Mouse (Mus musculus) neural tube, embryonic 14.5 days (tissue): ENCODE measurements around the gene Tnn. TPM values are rescaled to one million over a fixed set of nuclear protein-coding genes. Genes with fewer than 3 reads are reported as not detected.

Experiments
- ATAC-seq: fragments of 200-750 bp; cut with Nextera tagmentation; 2 replicates; pipeline ENCODE4 v1.8.0; 2017; ENCODE audit warnings: low read depth, mild to moderate bottlenecking, moderate TSS enrichment, moderate library complexity
- H3K27ac ChIP-seq: fragments of 300-500 bp; sonication (generic); 2 replicates; pipeline ENCODE4 v1.5.1; 2014; ENCODE audit warnings: low read depth, mild to moderate bottlenecking, control low read depth, low read length, moderate library complexity, mixed read lengths
- H3K27me3 ChIP-seq: fragments of 300-500 bp; sonication (generic); 2 replicates; pipeline ENCODE4 v1.6.1; 2014; ENCODE audit warnings: low read length; ENCODE audit not compliant: control insufficient read depth, insufficient read depth
- H3K36me3 ChIP-seq: fragments of 300-500 bp; sonication (generic); 2 replicates; pipeline ENCODE4 v1.6.1; 2014; ENCODE audit warnings: low read length, mixed read lengths; ENCODE audit not compliant: control insufficient read depth, insufficient read depth
- H3K4me1 ChIP-seq: fragments of 300-500 bp; sonication (generic); 2 replicates; pipeline ENCODE4 v1.6.1; 2014; ENCODE audit warnings: low read length; ENCODE audit not compliant: control insufficient read depth, insufficient read depth
- H3K4me2 ChIP-seq: fragments of 300-500 bp; sonication (generic); 2 replicates; pipeline ENCODE4 v1.6.1; 2014; ENCODE audit warnings: mild to moderate bottlenecking, low read depth, low read length, control low read depth
- H3K4me3 ChIP-seq: fragments of 300-500 bp; sonication (generic); 2 replicates; pipeline ENCODE4 v1.5.1; 2014; ENCODE audit warnings: low read depth, low read length, control low read depth, mixed read lengths
- H3K9ac ChIP-seq: fragments of 300-500 bp; sonication (generic); replicated peaks from 2 replicates; pipeline ENCODE4 v1.6.1; 2014; ENCODE audit warnings: low read depth, mild to moderate bottlenecking, control low read depth, low read length, mixed read lengths
- H3K9me3 ChIP-seq: fragments of 300-500 bp; sonication (generic); 2 replicates; pipeline ENCODE4 v1.6.1; 2016; ENCODE audit warnings: low read length; ENCODE audit not compliant: control insufficient read depth
- WGBS: fragments of 180-500 bp; shearing (Covaris S2); extraction: QIAGEN DNeasy Blood & Tissue Kit; methylation state at CpG from one replicate; pipeline ENCODE4 v1.1.7; 2014; 5-methylcytosine and 5-hydroxymethylcytosine counted together
- polyA plus RNA-seq: library from polyadenylated mRNA; unstranded; fragments of >200 nt; fragmentation: Nextera tagmentation; extraction: Ambion mirVana; gene quantifications from 2 replicates; pipeline ENCODE4 v1.2.1, GENCODE M21; 2014

The Tnn gene
- polyA plus RNA-seq: 0.10 and 0.19 TPM in 2 replicates

DNA sequence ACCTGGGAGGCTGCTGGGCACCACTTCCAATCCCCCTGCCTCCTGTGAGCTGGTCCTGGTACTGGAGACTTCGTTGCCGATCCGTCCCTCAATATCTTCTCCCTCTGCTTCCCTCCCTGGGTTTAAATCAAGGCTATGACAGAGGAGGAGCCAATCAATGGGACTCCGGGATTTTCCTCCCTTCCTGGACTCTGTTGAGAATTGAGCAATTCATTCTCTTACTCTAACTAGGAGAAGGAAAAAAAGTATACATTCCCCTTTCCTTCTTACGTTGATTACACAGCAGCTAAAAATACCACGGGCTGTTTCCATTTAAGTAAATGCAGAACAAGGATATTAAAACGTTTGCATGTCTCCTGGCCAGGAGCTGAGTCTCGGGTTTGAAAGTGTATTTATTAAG lies at the start of gene Tnn:
Gene Tnn, minus strand, starts transcription at position 101 of the 400 bp plus-strand sequence.
- H3K36me3 ChIP-seq: no peaks in the 10 kb centered on the region
- H3K27ac ChIP-seq: no peak within 1 kb of the TSS
- H3K9ac ChIP-seq: no peak within 1 kb of the TSS
- no peak within 1 kb of the TSS for H3K4me2 ChIP-seq
- no peaks in the 10 kb centered on the region for H3K9me3 ChIP-seq
- H3K27me3 ChIP-seq: no peaks in the 10 kb centered on the region
- WGBS: 77% methylated on average over 8 of the region's 8 CpGs
- no peak within 1 kb of the TSS for H3K4me3 ChIP-seq
- ATAC-seq: no peak
- no peaks in the 10 kb centered on the region for H3K4me1 ChIP-seq

GRCm38 (mm10) chr1:160195337-160195663 lies 41.9 kb upstream of the Tnn start:
- 0 out of 2 replicates have a peak, but pooled peaks cover 2% of the 10 kb centered on the region for H3K4me1 ChIP-seq
- H3K9me3 ChIP-seq: no peaks in the 10 kb centered on the region
- peak overlapping the region; percentile 66; the same call in 1 of the 2 replicates for H3K27ac ChIP-seq
- no peak; the same call in 1 of the 2 replicates for ATAC-seq
- peaks cover 9% of the 10 kb centered on the region for H3K36me3 ChIP-seq
- under 1% methylated on average over 13 of the region's 13 CpGs for WGBS
- peak overlapping the region; percentile 64 for H3K4me3 ChIP-seq
- peak overlapping the region; percentile 72 for H3K4me2 ChIP-seq
- peak overlapping the region; percentile 84 for H3K9ac ChIP-seq
- no peaks in the 10 kb centered on the region for H3K27me3 ChIP-seq

DNA sequence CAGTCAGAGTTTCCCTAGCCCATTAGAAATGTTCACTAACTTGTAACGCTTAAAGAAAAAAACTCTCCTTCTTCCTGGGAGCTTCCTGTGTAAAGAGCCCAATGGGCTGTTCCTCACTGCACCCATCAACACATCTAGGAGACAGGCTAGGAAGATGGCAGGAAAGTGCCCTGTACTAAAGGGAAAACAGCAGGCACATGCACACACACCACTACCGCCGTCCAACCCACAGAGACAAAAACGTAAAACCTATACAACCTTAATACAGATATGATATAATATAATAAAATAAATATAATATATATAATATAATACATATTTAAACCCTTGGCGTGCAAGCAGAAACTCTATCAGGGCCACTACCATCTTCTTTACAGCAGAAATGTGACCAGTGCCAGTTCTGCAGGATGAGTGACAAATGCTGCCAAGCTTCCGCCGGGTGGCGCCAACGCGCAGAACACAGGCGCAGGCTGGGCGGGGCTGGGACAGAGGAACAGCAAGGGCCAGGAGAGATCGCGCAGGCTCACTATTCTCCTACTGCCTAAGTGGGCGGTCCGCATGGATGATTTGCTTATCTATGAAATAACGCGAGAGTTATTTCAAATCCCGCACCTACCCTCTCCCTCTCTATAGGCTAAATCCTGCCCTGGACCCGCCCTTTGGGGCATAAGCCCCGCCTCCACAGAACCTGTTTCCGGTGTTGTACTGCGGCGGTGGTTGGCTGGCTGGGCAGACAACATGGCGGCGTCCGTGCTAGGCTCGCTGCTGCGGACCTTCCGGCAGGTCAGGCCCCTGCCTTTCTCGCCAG lies 41.4 kb upstream of the Tnn start, which contains the start of gene Mrps14:
Gene Mrps14, plus strand, starts transcription at position 687 of the 808 bp plus-strand sequence.
- H3K27me3 ChIP-seq: no peaks in the 10 kb centered on the region
- 0 out of 2 replicates have a peak, but pooled peaks cover 2% of the 10 kb centered on the region for H3K4me1 ChIP-seq
- peak within 1 kb of the TSS; percentile 66; the same call in 1 of the 2 replicates for H3K27ac ChIP-seq
- H3K4me2 ChIP-seq: peak within 1 kb of the TSS; percentile 72
- H3K36me3 ChIP-seq: peaks cover 5% of the 10 kb centered on the region
- WGBS: 7% methylated on average over 31 of the region's 31 CpGs
- ATAC-seq: peak; percentile 100
- H3K9ac ChIP-seq: peak within 1 kb of the TSS; percentile 84
- H3K4me3 ChIP-seq: peak within 1 kb of the TSS; percentile 64
- no peaks in the 10 kb centered on the region for H3K9me3 ChIP-seq

- no peaks in the 10 kb centered on the region for H3K9me3 ChIP-seq
- H3K36me3 ChIP-seq: no peaks in the 10 kb centered on the region
- H3K4me3 ChIP-seq: no peak overlapping the region
- no peaks in the 10 kb centered on the region for H3K4me1 ChIP-seq
- no peaks in the 10 kb centered on the region for H3K27me3 ChIP-seq
- no peak overlapping the region for H3K4me2 ChIP-seq
- no peak overlapping the region for H3K27ac ChIP-seq
- peak; percentile 94 for ATAC-seq
- 16% methylated on average over 5 of the region's 5 CpGs for WGBS
- H3K9ac ChIP-seq: no peak overlapping the region
Observed at GRCm38 (mm10) chr1:160184506-160184905, 31.1 kb upstream of the Tnn start.

GRCm38 (mm10) chr1:160181216-160181615 lies 27.8 kb upstream of the Tnn start:
- no peak overlapping the region for H3K9ac ChIP-seq
- H3K9me3 ChIP-seq: no peaks in the 10 kb centered on the region
- no peaks in the 10 kb centered on the region for H3K36me3 ChIP-seq
- WGBS: 61% methylated on average over 4 of the region's 4 CpGs
- H3K27me3 ChIP-seq: no peaks in the 10 kb centered on the region
- ATAC-seq: no peak
- H3K4me2 ChIP-seq: no peak overlapping the region
- H3K27ac ChIP-seq: no peak overlapping the region
- H3K4me3 ChIP-seq: no peak overlapping the region
- H3K4me1 ChIP-seq: no peaks in the 10 kb centered on the region

GRCm38 (mm10) chr1:160176903-160177302 lies 23.5 kb upstream of the Tnn start:
- Histone ChIP-seq H3K4me2 (no peak overlapping the region), H3K27me3 (no peaks in the 10 kb centered on the region), H3K9ac (no peak overlapping the region), H3K27ac (no peak overlapping the region), H3K36me3 (no peaks in the 10 kb centered on the region), H3K9me3 (no peaks in the 10 kb centered on the region), H3K4me3 (no peak overlapping the region), H3K4me1 (no peaks in the 10 kb centered on the region)
- ATAC-seq: no peak
- WGBS: 63% methylated on average over 8 of the region's 8 CpGs

GRCm38 (mm10) chr1:160166600-160166999 lies 13.2 kb upstream of the Tnn start:
- ATAC-seq: no peak

DNA sequence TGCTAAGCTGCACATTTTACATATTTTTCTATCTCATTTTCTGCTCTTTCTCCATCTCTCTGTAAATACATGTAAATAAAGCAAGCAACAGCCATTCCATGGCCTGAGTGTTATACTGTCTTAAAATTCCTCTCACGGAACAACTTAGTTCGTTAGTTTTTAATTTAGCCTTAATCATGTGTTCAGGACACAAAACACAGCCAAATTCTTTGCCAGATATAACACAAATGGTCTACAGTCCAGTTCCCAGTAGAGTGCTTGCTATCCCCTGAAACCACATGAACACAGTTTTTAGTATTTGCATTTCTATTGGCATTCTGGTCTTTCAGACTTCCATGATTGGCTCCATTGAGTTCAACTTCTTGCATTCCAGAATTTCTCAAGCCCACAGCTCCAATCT lies 4.8 kb upstream of the Tnn start:
- H3K9me3 ChIP-seq: no peaks in the 10 kb centered on the region
- no peaks in the 10 kb centered on the region for H3K27me3 ChIP-seq
- H3K4me1 ChIP-seq: no peaks in the 10 kb centered on the region
- no peak overlapping the region for H3K4me3 ChIP-seq
- no peak overlapping the region for H3K4me2 ChIP-seq
- H3K9ac ChIP-seq: no peak overlapping the region
- WGBS: 97% methylated on average over 2 of the region's 2 CpGs
- H3K27ac ChIP-seq: no peak overlapping the region
- no peak for ATAC-seq
- H3K36me3 ChIP-seq: no peaks in the 10 kb centered on the region

More at GRCm38 (mm10) chr1:160166600-160166999, 13.2 kb upstream of the Tnn start:
- H3K27me3 ChIP-seq: no peaks in the 10 kb centered on the region
- no peak overlapping the region for H3K27ac ChIP-seq
- H3K4me2 ChIP-seq: no peak overlapping the region
- H3K9ac ChIP-seq: no peak overlapping the region
- no peaks in the 10 kb centered on the region for H3K4me1 ChIP-seq
- H3K36me3 ChIP-seq: no peaks in the 10 kb centered on the region
- H3K4me3 ChIP-seq: no peak overlapping the region
- 59% methylated on average over 3 of the region's 5 CpGs for WGBS
- H3K9me3 ChIP-seq: no peaks in the 10 kb centered on the region

DNA sequence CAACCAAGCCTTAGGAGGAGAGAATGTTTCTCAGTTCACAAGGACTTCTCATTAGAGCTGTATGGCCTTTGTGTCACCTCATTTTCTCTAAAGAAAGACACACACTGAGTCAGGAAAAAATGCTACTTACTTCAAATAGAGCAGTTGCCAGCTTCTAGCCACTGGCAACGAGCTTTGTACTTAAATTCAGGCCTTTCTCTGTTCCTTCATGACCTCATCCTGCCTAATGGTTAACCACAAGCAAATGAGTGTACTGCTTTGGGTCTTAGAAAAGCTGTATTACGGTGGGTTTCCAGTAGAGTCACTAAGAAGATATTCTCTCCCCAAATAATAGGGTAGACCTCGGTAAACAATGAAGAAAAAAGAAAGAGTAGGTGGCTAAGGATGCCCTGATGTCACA lies 2.7 kb downstream of the Tnn start:
- Histone ChIP-seq H3K4me2 (no peak overlapping the region), H3K4me3 (no peak overlapping the region), H3K4me1 (no peaks in the 10 kb centered on the region), H3K27ac (no peak overlapping the region), H3K36me3 (no peaks in the 10 kb centered on the region), H3K9me3 (no peaks in the 10 kb centered on the region), H3K27me3 (no peaks in the 10 kb centered on the region), H3K9ac (no peak overlapping the region)
- 77% methylated on average over 3 of the region's 3 CpGs for WGBS
- ATAC-seq: no peak
